Mouse (Mus musculus): ENCODE data around the gene Bach2. TPM values are rescaled to one million over a fixed set of nuclear protein-coding genes. Genes with fewer than 3 reads are reported as not detected.

Bach2 gene
- polyA plus RNA-seq, 1 experiment from 2014 or later: 2.4 TPM

DNA sequence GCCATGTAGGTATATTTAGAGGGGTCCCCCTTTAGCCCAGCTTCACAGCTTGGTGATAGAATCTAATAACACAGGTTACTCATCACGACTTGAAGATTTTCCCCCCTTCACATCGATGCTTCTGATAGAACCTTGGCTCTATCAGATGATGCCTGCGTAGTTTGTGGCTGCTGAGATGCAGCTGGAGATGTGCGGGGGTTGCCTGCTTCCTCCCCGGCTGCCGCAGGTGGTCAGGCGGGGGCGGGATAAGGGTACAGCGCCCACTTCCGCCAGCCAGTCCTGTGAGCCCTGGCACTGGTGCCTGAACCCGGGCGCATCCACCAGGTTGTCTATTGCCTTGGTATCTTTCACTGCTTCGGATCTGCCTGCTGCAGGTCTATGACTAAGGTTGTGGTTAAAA lies 19.5 kb downstream of the Bach2 start:
- 86% methylated on average over 13 of the region's 13 CpGs for WGBS
- no peak for ATAC-seq

DNA sequence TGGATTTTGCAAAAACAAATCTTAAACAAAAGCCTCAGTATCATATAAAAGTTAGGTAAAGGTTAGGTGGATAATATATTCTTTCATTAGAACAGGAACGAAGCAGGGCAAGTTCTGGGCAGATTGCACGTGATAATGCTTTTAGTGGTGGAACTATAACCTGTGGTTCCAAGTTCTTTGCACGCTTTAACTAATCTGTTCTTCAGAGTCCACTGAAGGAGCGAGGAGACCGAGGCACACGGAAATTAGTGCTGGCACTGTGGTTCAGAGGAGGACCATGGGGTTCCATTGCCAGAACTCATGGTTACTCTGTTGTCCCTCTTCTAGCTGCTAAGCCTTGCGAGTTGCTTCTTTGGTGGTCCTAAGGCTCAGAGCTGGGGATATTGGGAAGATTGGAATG lies 20.0 kb downstream of the Bach2 start:
- H3K27ac ChIP-seq (ENCODE audit: low read length): no peak overlapping the region
- no peak for ATAC-seq
- 92% methylated on average over 7 of the region's 7 CpGs for WGBS
- no peak overlapping the region for H3K4me3 ChIP-seq (ENCODE audit: low read length)
- no peak overlapping the region for H3K4me2 ChIP-seq (ENCODE audit: low read depth, low read length)
- H3K27me3 ChIP-seq (replicated peaks; ENCODE audit: control insufficient read depth, insufficient read depth, low read length): no peaks in the 10 kb centered on the region
- H3K9ac ChIP-seq (ENCODE audit: low read depth, low read length): no peak overlapping the region
- H3K4me1 ChIP-seq (ENCODE audit: control insufficient read depth, insufficient read depth, low read length): no peaks in the 10 kb centered on the region
- no peaks in the 10 kb centered on the region for H3K36me3 ChIP-seq (ENCODE audit: control insufficient read depth, insufficient read depth, low read length)
- no peaks in the 10 kb centered on the region for H3K9me3 ChIP-seq (ENCODE audit: control insufficient read depth, low read length)

More for the DNA sequence above, 19.5 kb downstream of the Bach2 start:
- Histone ChIP-seq H3K4me1 (ENCODE audit: control insufficient read depth, insufficient read depth, low read length) (no peaks in the 10 kb centered on the region), H3K27ac (ENCODE audit: low read length) (no peak overlapping the region), H3K9me3 (ENCODE audit: control insufficient read depth, low read length) (no peaks in the 10 kb centered on the region), H3K27me3 (replicated peaks; ENCODE audit: control insufficient read depth, insufficient read depth, low read length) (no peaks in the 10 kb centered on the region), H3K4me3 (ENCODE audit: low read length) (no peak overlapping the region), H3K36me3 (ENCODE audit: control insufficient read depth, insufficient read depth, low read length) (no peaks in the 10 kb centered on the region), H3K9ac (ENCODE audit: low read depth, low read length) (no peak overlapping the region), H3K4me2 (ENCODE audit: low read depth, low read length) (no peak overlapping the region)

DNA sequence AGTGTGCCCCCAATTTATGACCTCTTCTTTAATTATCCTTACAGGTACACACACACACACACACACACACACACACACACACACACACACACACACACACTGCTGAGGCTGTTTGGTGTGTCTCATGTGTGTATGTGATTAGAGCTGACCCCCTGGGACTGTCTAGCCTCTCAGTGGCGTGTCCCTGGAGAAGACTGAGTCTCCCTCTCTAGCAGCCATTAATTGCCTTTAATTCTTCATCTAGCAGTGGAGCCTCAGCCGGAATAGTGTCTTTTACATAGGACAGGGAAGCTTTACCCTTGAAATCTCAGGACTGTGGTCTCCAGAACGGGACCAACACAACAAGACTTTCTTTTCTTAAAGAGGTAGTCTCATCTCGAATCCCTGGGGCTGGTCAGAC lies 22.3 kb downstream of the Bach2 start:
- no peak overlapping the region for H3K4me2 ChIP-seq (ENCODE audit: low read depth, low read length)
- H3K27me3 ChIP-seq (replicated peaks; ENCODE audit: control insufficient read depth, insufficient read depth, low read length): no peaks in the 10 kb centered on the region
- no peaks in the 10 kb centered on the region for H3K36me3 ChIP-seq (ENCODE audit: control insufficient read depth, insufficient read depth, low read length)
- no peak for ATAC-seq
- peaks cover 3% of the 10 kb centered on the region; the same call in 1 of the 2 replicates for H3K4me1 ChIP-seq (ENCODE audit: control insufficient read depth, insufficient read depth, low read length)
- no peak overlapping the region for H3K4me3 ChIP-seq (ENCODE audit: low read length)
- no peak overlapping the region for H3K9ac ChIP-seq (ENCODE audit: low read depth, low read length)
- no peaks in the 10 kb centered on the region for H3K9me3 ChIP-seq (ENCODE audit: control insufficient read depth, low read length)
- WGBS: 75% methylated on average over 4 of the region's 4 CpGs
- no peak overlapping the region for H3K27ac ChIP-seq (ENCODE audit: low read length)

DNA sequence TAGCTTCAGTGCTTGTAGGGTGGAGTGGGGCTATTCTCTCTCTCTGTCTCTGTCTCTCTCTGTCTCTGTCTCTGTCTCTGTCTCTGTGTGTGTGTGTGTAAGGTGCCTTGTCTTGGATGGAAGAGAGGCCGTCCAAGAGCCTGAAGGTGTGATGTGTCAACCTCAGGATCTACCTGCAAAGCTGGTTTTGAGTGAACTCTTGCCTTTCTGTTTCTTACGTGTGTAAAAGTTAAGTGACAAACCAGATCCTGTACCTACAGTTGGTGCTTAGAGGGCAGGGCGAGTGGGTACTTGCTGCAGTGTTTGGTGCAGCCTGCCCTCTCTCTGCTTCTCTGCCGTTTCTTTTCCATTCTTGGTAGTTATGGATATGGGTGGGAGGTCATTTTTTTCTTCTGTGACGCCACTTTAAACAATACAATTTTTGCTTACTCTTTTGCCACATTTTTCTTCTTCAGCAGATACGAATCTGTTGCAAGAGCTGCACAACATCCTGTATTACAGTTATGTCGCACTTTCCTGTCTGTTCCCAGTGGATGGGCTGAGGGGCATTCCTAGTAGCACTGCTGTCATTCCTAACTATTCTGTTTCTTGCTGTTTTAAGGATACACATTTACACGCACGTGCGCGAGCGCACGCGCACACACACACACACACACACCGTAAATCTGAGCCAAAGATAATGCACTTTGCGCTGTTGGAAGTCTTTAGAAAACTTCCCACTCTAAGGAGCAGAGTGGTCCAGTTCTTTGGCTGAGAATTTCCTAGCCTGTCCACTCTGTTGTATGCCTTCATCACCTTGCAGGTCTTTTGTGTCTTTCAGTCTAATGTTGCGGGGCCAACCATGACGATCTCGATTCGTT lies 24.5 kb downstream of the Bach2 start:
- ATAC-seq: no peak
- peaks cover 3% of the 10 kb centered on the region; the same call in 1 of the 2 replicates for H3K4me1 ChIP-seq (ENCODE audit: control insufficient read depth, insufficient read depth, low read length)
- no peaks in the 10 kb centered on the region for H3K36me3 ChIP-seq (ENCODE audit: control insufficient read depth, insufficient read depth, low read length)
- H3K27me3 ChIP-seq (replicated peaks; ENCODE audit: control insufficient read depth, insufficient read depth, low read length): no peaks in the 10 kb centered on the region
- no peak overlapping the region for H3K27ac ChIP-seq (ENCODE audit: low read length)
- H3K4me2 ChIP-seq (ENCODE audit: low read depth, low read length): no peak overlapping the region
- H3K4me3 ChIP-seq (ENCODE audit: low read length): no peak overlapping the region
- no peak overlapping the region for H3K9ac ChIP-seq (ENCODE audit: low read depth, low read length)
- no peaks in the 10 kb centered on the region for H3K9me3 ChIP-seq (ENCODE audit: control insufficient read depth, low read length)
- WGBS: 79% methylated on average over 20 of the region's 20 CpGs

DNA sequence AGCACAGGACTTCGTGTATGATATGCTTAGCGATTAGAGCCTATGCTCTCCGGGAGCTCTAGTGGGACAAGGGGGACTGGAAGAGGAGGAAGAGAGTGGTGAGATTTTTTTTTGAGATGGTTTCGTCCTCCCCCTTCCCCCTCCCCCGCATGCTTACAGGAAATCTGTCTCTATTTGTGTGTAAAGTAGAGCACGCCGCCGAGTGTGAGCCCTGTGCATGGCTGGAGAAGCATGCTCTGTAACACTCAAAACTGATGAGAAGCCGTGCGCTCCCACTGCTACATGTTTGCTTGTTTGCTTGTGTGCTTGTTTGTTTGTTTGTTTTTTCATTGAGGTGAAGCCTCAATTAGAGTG lies 25.1 kb downstream of the Bach2 start:
- Histone ChIP-seq H3K36me3 (ENCODE audit: control insufficient read depth, insufficient read depth, low read length) (no peaks in the 10 kb centered on the region), H3K9ac (ENCODE audit: low read depth, low read length) (no peak overlapping the region), H3K4me1 (ENCODE audit: control insufficient read depth, insufficient read depth, low read length) (peaks cover 3% of the 10 kb centered on the region; the same call in 1 of the 2 replicates), H3K9me3 (ENCODE audit: control insufficient read depth, low read length) (no peaks in the 10 kb centered on the region), H3K27ac (ENCODE audit: low read length) (no peak overlapping the region), H3K27me3 (replicated peaks; ENCODE audit: control insufficient read depth, insufficient read depth, low read length) (no peaks in the 10 kb centered on the region), H3K4me2 (ENCODE audit: low read depth, low read length) (no peak overlapping the region), H3K4me3 (ENCODE audit: low read length) (no peak overlapping the region)
- WGBS: 60% methylated on average over 10 of the region's 10 CpGs
- no peak for ATAC-seq

DNA sequence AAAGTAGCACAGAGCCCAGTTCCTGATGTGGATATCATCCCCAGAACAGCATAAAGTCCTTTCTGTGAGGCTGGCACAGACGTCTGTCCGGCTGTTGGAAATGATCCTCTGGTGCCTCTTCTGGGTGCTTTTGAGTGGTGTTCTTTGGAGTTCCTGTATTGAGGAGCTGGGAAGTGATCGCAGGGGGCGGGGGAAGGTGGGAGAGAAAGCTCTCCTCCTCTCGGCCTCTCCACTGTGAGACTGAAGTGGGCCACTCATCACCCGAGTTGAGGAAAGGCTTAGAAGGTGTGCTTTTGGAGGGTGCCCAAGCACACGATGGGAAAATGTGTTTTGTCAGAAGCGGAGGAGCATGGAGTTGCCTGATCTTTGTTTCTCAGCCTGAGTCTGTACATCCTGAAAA lies 26.3 kb downstream of the Bach2 start:
- Histone ChIP-seq H3K9ac (ENCODE audit: low read depth, low read length) (no peak overlapping the region), H3K27ac (ENCODE audit: low read length) (no peak overlapping the region), H3K36me3 (ENCODE audit: control insufficient read depth, insufficient read depth, low read length) (no peaks in the 10 kb centered on the region), H3K4me2 (ENCODE audit: low read depth, low read length) (no peak overlapping the region), H3K9me3 (ENCODE audit: control insufficient read depth, low read length) (no peaks in the 10 kb centered on the region), H3K4me1 (ENCODE audit: control insufficient read depth, insufficient read depth, low read length) (peaks cover 3% of the 10 kb centered on the region; the same call in 1 of the 2 replicates), H3K4me3 (ENCODE audit: low read length) (no peak overlapping the region), H3K27me3 (replicated peaks; ENCODE audit: control insufficient read depth, insufficient read depth, low read length) (no peaks in the 10 kb centered on the region)
- no peak for ATAC-seq
- 69% methylated on average over 8 of the region's 8 CpGs for WGBS

DNA sequence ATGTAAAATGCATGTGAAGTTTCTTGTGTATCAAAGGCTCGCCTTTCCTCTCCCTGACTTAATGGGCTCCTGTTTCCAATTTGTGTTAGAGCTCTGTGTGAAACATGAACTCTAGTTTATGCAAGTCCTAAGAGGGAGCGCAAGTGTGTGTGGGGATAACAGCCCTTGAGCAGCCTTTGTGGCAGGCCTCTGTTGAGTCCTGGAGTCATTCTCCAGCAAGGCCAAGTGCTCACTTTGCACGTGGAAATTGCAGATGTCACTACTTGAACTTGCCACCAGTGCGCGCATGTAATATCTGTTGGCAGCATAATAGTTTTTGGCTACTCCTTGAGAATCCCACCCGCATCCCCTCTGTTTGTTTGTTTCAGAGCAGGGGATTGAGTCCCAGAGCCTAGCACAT lies 28.1 kb downstream of the Bach2 start:
- Histone ChIP-seq H3K27me3 (replicated peaks; ENCODE audit: control insufficient read depth, insufficient read depth, low read length) (no peaks in the 10 kb centered on the region), H3K9ac (ENCODE audit: low read depth, low read length) (no peak overlapping the region), H3K36me3 (ENCODE audit: control insufficient read depth, insufficient read depth, low read length) (no peaks in the 10 kb centered on the region), H3K9me3 (ENCODE audit: control insufficient read depth, low read length) (no peaks in the 10 kb centered on the region), H3K27ac (ENCODE audit: low read length) (no peak overlapping the region), H3K4me3 (ENCODE audit: low read length) (no peak overlapping the region), H3K4me1 (ENCODE audit: control insufficient read depth, insufficient read depth, low read length) (peaks cover 3% of the 10 kb centered on the region; the same call in 1 of the 2 replicates), H3K4me2 (ENCODE audit: low read depth, low read length) (no peak overlapping the region)
- WGBS: 73% methylated on average over 6 of the region's 6 CpGs
- no peak for ATAC-seq

DNA sequence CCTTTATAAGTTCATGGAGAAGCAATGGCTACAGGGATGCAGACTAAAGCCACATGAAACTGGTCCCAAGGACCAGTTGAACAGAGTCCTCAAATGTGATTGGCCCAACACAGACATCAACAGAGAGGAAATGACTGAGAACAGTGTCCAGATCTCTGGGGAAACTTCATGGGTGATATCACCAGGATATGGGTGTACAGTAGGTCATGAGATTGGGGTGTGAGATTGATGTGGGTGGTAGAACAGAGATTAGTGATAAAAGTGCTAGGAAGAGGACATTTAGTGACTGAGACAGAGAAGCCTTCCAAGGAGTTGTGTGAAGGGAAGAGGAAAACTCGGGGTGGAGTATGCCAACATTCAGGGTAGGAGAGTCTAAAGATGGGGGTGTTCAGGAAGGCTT lies 29.4 kb downstream of the Bach2 start:
- Histone ChIP-seq H3K4me1 (ENCODE audit: control insufficient read depth, insufficient read depth, low read length) (peaks cover 3% of the 10 kb centered on the region; the same call in 1 of the 2 replicates), H3K4me2 (ENCODE audit: low read depth, low read length) (no peak overlapping the region), H3K9me3 (ENCODE audit: control insufficient read depth, low read length) (no peaks in the 10 kb centered on the region), H3K27me3 (replicated peaks; ENCODE audit: control insufficient read depth, insufficient read depth, low read length) (no peaks in the 10 kb centered on the region), H3K36me3 (ENCODE audit: control insufficient read depth, insufficient read depth, low read length) (no peaks in the 10 kb centered on the region), H3K9ac (ENCODE audit: low read depth, low read length) (no peak overlapping the region), H3K4me3 (ENCODE audit: low read length) (no peak overlapping the region), H3K27ac (ENCODE audit: low read length) (no peak overlapping the region)
- no peak for ATAC-seq
- 84% methylated on average over 1 of the region's 1 CpGs for WGBS

DNA sequence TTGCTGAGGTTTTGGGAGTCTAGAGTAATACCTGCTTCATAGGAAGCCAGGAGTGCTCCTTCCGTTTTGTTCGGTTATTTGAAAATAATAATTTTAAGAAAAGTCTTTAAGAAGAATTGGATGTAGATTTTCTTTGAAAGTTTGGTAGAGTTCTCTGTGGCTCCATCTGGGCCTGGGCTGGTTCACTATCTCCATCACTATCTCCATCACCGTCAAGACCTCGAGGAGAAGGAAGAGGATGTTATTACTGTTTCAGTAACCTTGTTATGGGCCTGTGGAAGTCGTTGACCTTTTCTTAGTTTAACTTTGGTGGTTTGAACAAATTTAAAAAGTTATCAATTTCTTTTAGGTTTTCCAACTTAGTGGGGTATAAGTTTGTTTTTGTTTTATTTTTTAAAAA lies 33.8 kb downstream of the Bach2 start:
- no peak for ATAC-seq
- Histone ChIP-seq H3K27ac (ENCODE audit: low read length) (no peak overlapping the region), H3K4me2 (ENCODE audit: low read depth, low read length) (no peak overlapping the region), H3K4me3 (ENCODE audit: low read length) (no peak overlapping the region), H3K9me3 (ENCODE audit: control insufficient read depth, low read length) (no peaks in the 10 kb centered on the region), H3K9ac (ENCODE audit: low read depth, low read length) (no peak overlapping the region), H3K27me3 (replicated peaks; ENCODE audit: control insufficient read depth, insufficient read depth, low read length) (no peaks in the 10 kb centered on the region), H3K36me3 (ENCODE audit: control insufficient read depth, insufficient read depth, low read length) (no peaks in the 10 kb centered on the region), H3K4me1 (ENCODE audit: control insufficient read depth, insufficient read depth, low read length) (no peaks in the 10 kb centered on the region)
- 78% methylated on average over 5 of the region's 5 CpGs for WGBS
